Mouse (Mus musculus) liver, embryonic 11.5 days (tissue): ENCODE data around the gene Reps1. TPM values are rescaled to one million over a fixed set of nuclear protein-coding genes. Genes with fewer than 3 reads are reported as not detected.
A peak's percentile ranks its signal among the peaks of the same experiment; 100 is the strongest.

Source experiments
- ATAC-seq: fragments of 200-750 bp; cut with Nextera tagmentation; replicated peaks from 2 replicates; pipeline ENCODE4 v1.8.0; 2017; ENCODE audit warnings: moderate number of reproducible peaks, mild to moderate bottlenecking, moderate TSS enrichment, moderate library complexity; ENCODE audit not compliant: low FRiP score
- DNase-seq: peaks from one replicate; pipeline ENCODE4 v3.0.0-alpha.2; 2017; ENCODE audit warnings: low spot score
- H3K27ac ChIP-seq: fragments of 300-500 bp; sonication (generic); 2 replicates; pipeline ENCODE4 v1.5.1; 2014; ENCODE audit warnings: mild to moderate bottlenecking, low read depth, low read length, control low read depth
- H3K27me3 ChIP-seq: fragments of 300-500 bp; sonication (generic); replicated peaks from 2 replicates; pipeline ENCODE4 v1.6.1; 2014; ENCODE audit warnings: low read length, mixed read lengths; ENCODE audit not compliant: control insufficient read depth, insufficient read depth
- H3K36me3 ChIP-seq: fragments of 300-500 bp; sonication (generic); 2 replicates; pipeline ENCODE4 v1.6.1; 2014; ENCODE audit warnings: mild to moderate bottlenecking, low read length, moderate library complexity, mixed read lengths; ENCODE audit not compliant: control insufficient read depth, insufficient read depth
- H3K4me1 ChIP-seq: fragments of 300-500 bp; sonication (generic); replicated peaks from 2 replicates; pipeline ENCODE4 v1.6.1; 2014; ENCODE audit warnings: low read length, mixed read lengths; ENCODE audit not compliant: control insufficient read depth, insufficient read depth
- H3K4me2 ChIP-seq: fragments of 300-500 bp; sonication (generic); 2 replicates; pipeline ENCODE4 v1.6.1; 2014; ENCODE audit warnings: mild to moderate bottlenecking, control low read depth, moderate library complexity
- H3K4me3 ChIP-seq: fragments of 300-500 bp; sonication (generic); 2 replicates; pipeline ENCODE4 v1.5.1; 2014; ENCODE audit warnings: low read depth, low read length, control low read depth
- H3K9ac ChIP-seq: fragments of 300-500 bp; sonication (generic); 2 replicates; pipeline ENCODE4 v1.6.1; 2014; ENCODE audit warnings: low read depth, low read length, control low read depth
- H3K9me3 ChIP-seq: fragments of 300-500 bp; sonication (generic); 2 replicates; pipeline ENCODE4 v1.6.1; 2016; ENCODE audit warnings: low read length, inconsistent platforms, mixed read lengths; ENCODE audit not compliant: control insufficient read depth
- WGBS: fragments of 180-500 bp; shearing (Covaris S2); extraction: QIAGEN DNeasy Blood & Tissue Kit; methylation state at CpG from one replicate; pipeline ENCODE4 v1.1.7; 2014; 5-methylcytosine and 5-hydroxymethylcytosine counted together
- polyA plus RNA-seq: library from polyadenylated mRNA; unstranded; fragments of >200 nt; fragmentation: Nextera tagmentation; extraction: Ambion mirVana; gene quantifications from 2 replicates; pipeline ENCODE4 v1.2.1, GENCODE M21; 2014

Gene Reps1
- polyA plus RNA-seq, result 13.3 and 17.8 TPM in 2 replicates

- peak within 1 kb of the TSS; percentile 87 for H3K4me3 ChIP-seq
- H3K36me3 ChIP-seq, result no peaks in the 10 kb centered on the region
- peak; percentile 73 for ATAC-seq
- H3K9ac ChIP-seq, result peak within 1 kb of the TSS; percentile 82
- DNase-seq, result peak; percentile 68
- H3K27ac ChIP-seq, result peak within 1 kb of the TSS; percentile 83
- H3K4me1 ChIP-seq, result peaks cover 11% of the 10 kb centered on the region
- H3K9me3 ChIP-seq, result no peaks in the 10 kb centered on the region
- H3K27me3 ChIP-seq, result no peaks in the 10 kb centered on the region
- peak within 1 kb of the TSS; percentile 82 for H3K4me2 ChIP-seq
- under 1% methylated on average over 79 of the region's 90 CpGs for WGBS
These were observed at the start of gene Reps1 for GRCm38 (mm10) chr10:18055696-18056390. TSS of gene Reps1 (plus strand) at chr10:18055861.

GRCm38 (mm10) chr10:18006756-18007155 is 48.9 kb upstream of the Reps1 start:
- ATAC-seq, result no peak
- DNase-seq, result no peak
- H3K9ac ChIP-seq, result no peak overlapping the region
- no peaks in the 10 kb centered on the region for H3K36me3 ChIP-seq
- no peaks in the 10 kb centered on the region for H3K9me3 ChIP-seq
- no peak overlapping the region for H3K27ac ChIP-seq
- no peak overlapping the region for H3K4me3 ChIP-seq
- no peak overlapping the region for H3K4me2 ChIP-seq
- H3K4me1 ChIP-seq, result no peaks in the 10 kb centered on the region; the same call in 1 of the 2 replicates
- WGBS, result 83% methylated on average over 1 of the region's 1 CpGs
- H3K27me3 ChIP-seq, result no peaks in the 10 kb centered on the region

- H3K4me2 ChIP-seq, result no peak overlapping the region
- H3K4me3 ChIP-seq, result no peak overlapping the region
- H3K27me3 ChIP-seq, result no peaks in the 10 kb centered on the region
- H3K9me3 ChIP-seq, result no peaks in the 10 kb centered on the region
- DNase-seq (no peak), ATAC-seq (no peak)
- WGBS, result 91% methylated on average over 3 of the region's 3 CpGs
- H3K27ac ChIP-seq, result no peak overlapping the region
- H3K4me1 ChIP-seq, result no peaks in the 10 kb centered on the region; the same call in 1 of the 2 replicates
- H3K36me3 ChIP-seq, result no peaks in the 10 kb centered on the region
- H3K9ac ChIP-seq, result no peak overlapping the region
These were observed 48.4 kb upstream of the Reps1 start for GRCm38 (mm10) chr10:18007243-18007642.

- Histone ChIP-seq H3K4me2 (no peak overlapping the region), H3K36me3 (no peaks in the 10 kb centered on the region), H3K9me3 (no peaks in the 10 kb centered on the region), H3K27me3 (no peaks in the 10 kb centered on the region), H3K4me3 (no peak overlapping the region), H3K9ac (no peak overlapping the region), H3K27ac (no peak overlapping the region), H3K4me1 (no peaks in the 10 kb centered on the region; the same call in 1 of the 2 replicates)
- DNase-seq (no peak), ATAC-seq (no peak)
These were observed 47.5 kb upstream of the Reps1 start for GRCm38 (mm10) chr10:18008118-18008517.

- Histone ChIP-seq H3K27me3 (no peaks in the 10 kb centered on the region), H3K4me3 (no peak overlapping the region), H3K4me2 (no peak overlapping the region), H3K27ac (no peak overlapping the region), H3K36me3 (peaks cover 3% of the 10 kb centered on the region; the same call in 1 of the 2 replicates), H3K9ac (no peak overlapping the region), H3K4me1 (no peaks in the 10 kb centered on the region), H3K9me3 (no peaks in the 10 kb centered on the region)
- ATAC-seq, result no peak
- DNase-seq, result no peak
- WGBS, result 94% methylated on average over 1 of the region's 1 CpGs
These were observed 45.9 kb upstream of the Reps1 start for GRCm38 (mm10) chr10:18009744-18010143.

GRCm38 (mm10) chr10:18011761-18012160 is 43.9 kb upstream of the Reps1 start:
- Histone ChIP-seq H3K27ac (no peak overlapping the region), H3K9me3 (no peaks in the 10 kb centered on the region), H3K36me3 (peaks cover 4% of the 10 kb centered on the region), H3K4me2 (no peak overlapping the region), H3K27me3 (no peaks in the 10 kb centered on the region), H3K9ac (no peak overlapping the region), H3K4me3 (no peak overlapping the region), H3K4me1 (no peaks in the 10 kb centered on the region)
- DNase-seq, result no peak
- 88% methylated on average over 5 of the region's 5 CpGs for WGBS
- no peak for ATAC-seq

GRCm38 (mm10) chr10:18020443-18020842 is 35.2 kb upstream of the Reps1 start:
- H3K9ac ChIP-seq, result no peak overlapping the region

GRCm38 (mm10) chr10:18020846-18021245 is 34.8 kb upstream of the Reps1 start:
- peaks cover 6% of the 10 kb centered on the region for H3K36me3 ChIP-seq
- H3K27me3 ChIP-seq, result no peaks in the 10 kb centered on the region
- WGBS, result 90% methylated on average over 1 of the region's 1 CpGs
- H3K4me2 ChIP-seq, result no peak overlapping the region
- peaks cover 3% of the 10 kb centered on the region; the same call in 1 of the 2 replicates for H3K4me1 ChIP-seq
- DNase-seq (no peak), ATAC-seq (no peak)
- no peak overlapping the region for H3K4me3 ChIP-seq
- H3K27ac ChIP-seq, result no peak overlapping the region
- no peak overlapping the region for H3K9ac ChIP-seq
- H3K9me3 ChIP-seq, result no peaks in the 10 kb centered on the region

More at GRCm38 (mm10) chr10:18020443-18020842, 35.2 kb upstream of the Reps1 start:
- 90% methylated on average over 7 of the region's 7 CpGs for WGBS
- DNase-seq (no peak), ATAC-seq (no peak)
- H3K36me3 ChIP-seq, result peaks cover 6% of the 10 kb centered on the region
- no peak overlapping the region for H3K27ac ChIP-seq
- no peak overlapping the region for H3K4me2 ChIP-seq
- H3K4me3 ChIP-seq, result no peak overlapping the region
- H3K27me3 ChIP-seq, result no peaks in the 10 kb centered on the region
- H3K9me3 ChIP-seq, result no peaks in the 10 kb centered on the region
- H3K4me1 ChIP-seq, result peaks cover 3% of the 10 kb centered on the region; the same call in 1 of the 2 replicates
